In the genomic region with DNA sequence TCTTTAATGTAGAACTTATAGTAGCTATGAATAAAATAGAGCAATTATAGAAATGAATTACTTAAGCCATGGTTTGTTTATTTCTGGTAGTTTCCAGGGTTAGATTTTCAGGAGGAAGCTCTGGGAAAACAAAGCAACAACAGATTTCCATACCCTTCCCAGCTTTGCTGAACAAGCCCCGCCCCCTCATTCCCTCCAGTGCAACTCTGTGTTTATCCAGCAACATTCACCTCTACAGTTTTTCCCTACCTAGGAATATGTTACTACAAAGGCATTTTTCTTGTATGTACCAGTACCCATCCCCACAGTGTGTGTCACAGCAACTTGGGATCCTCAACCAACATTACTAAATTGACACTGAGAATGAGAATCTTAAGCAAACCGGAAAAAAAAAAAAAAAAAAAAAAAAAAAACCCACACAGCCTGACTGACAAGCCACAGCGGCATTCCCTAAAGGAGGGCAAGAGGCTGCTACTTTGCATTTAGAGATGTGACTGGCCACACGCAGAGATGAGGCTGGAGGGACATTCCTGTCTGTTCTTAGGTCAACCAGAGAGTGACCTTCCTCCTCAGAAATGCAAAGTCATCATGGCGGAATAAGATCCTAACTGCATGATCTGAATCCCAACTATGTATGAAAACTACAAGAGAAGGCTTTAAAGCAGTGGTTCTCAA, we compare ENCODE assay signal across 10 mouse cellular contexts.
DNase-seq lines count a peak whose midpoint lies in the region; ATAC-seq and TF ChIP-seq lines count a peak whose summit lies in the region.
"Had no signal": no experiment of that assay in that cellular context is flagged by ENCODE, and none has a peak within 500 bp of the region (broad histone marks: within the 10 kb centered on the region; RNA-seq: fewer than 3 reads in every experiment).

No protein-coding gene starts in this region.

- no peaks in the 10 kb centered on the region for H3K27me3 ChIP-seq in hindbrain, embryonic 11.5 days (ENCODE audit: control insufficient read depth, insufficient read depth, low read length)
- no peaks in the 10 kb centered on the region for H3K27me3 ChIP-seq in myocyte (ENCODE audit: control insufficient read depth, insufficient read depth, insufficient read length)
- H3K27me3 ChIP-seq: heart, embryonic 15.5 days had no signal

- ATAC-seq in hindbrain, embryonic 11.5 days (ENCODE audit: low FRiP score): peak; percentile 62; the same call in 1 of the 2 replicates
- no peak for ATAC-seq in cerebellum, adult (ENCODE audit: insufficient number of reproducible peaks, low FRiP score, low TSS enrichment)

- 8% methylated on average over 5 of the region's 5 CpGs for WGBS in hindbrain, embryonic 11.5 days

- DNase-seq in kidney, postnatal 4 days: peak; percentile 18 to 39
- DNase-seq in kidney, adult 9 months: no peak
- DNase-seq in adipocyte (ENCODE audit: low spot score): peak; percentile 19
- peak; percentile 60 for DNase-seq in hindbrain, embryonic 11.5 days (ENCODE audit: low spot score)
- no peak for DNase-seq in frontal cortex, postnatal 36 days (ENCODE audit: low spot score in 2 of 2)
- DNase-seq in right cerebral cortex, postnatal 36 days (ENCODE audit: low spot score in 2 of 2): no peak
- DNase-seq: cerebellum, adult 8-10 months had no signal

- H3K4me2 ChIP-seq in hindbrain, embryonic 11.5 days (replicated peaks; ENCODE audit: low read depth, low read length): no peak overlapping the region
- peak overlapping the region; percentile 47 for H3K4me2 ChIP-seq in myocyte (ENCODE audit: low read depth)

- H3K4me1 ChIP-seq in hindbrain, embryonic 11.5 days (replicated peaks; ENCODE audit: control insufficient read depth, insufficient read depth, low read length): no peaks in the 10 kb centered on the region

- no peak for TF ChIP-seq POLR2A in myocyte (IDR thresholded peaks at IDR 0.05; ENCODE audit: insufficient read length, low read depth)

- H3K79me2 ChIP-seq in myocyte (ENCODE audit: control insufficient read depth, insufficient read depth): no peaks in the 10 kb centered on the region

- no peak overlapping the region for H3K4me3 ChIP-seq in hindbrain, embryonic 11.5 days (ENCODE audit: low read depth, low read length)
- H3K4me3 ChIP-seq in myocyte: no peak overlapping the region

- H3K27ac ChIP-seq in hindbrain, embryonic 11.5 days (ENCODE audit: low read depth, low read length): no peak overlapping the region

- no peaks in the 10 kb centered on the region for H3K9me3 ChIP-seq in hindbrain, embryonic 11.5 days (ENCODE audit: control insufficient read depth, low read length)
- H3K9me3 ChIP-seq: heart, embryonic 15.5 days had no signal

- no peaks in the 10 kb centered on the region for H3K36me3 ChIP-seq in hindbrain, embryonic 11.5 days (ENCODE audit: control insufficient read depth, insufficient read depth, low read length)
- H3K36me3 ChIP-seq in myocyte (ENCODE audit: control insufficient read depth, insufficient read depth): no peaks in the 10 kb centered on the region
- H3K36me3 ChIP-seq: heart, embryonic 15.5 days had no signal

- H3ac ChIP-seq in myocyte (ENCODE audit: control insufficient read depth, insufficient read length): no peak overlapping the region

- H3K9ac ChIP-seq in hindbrain, embryonic 11.5 days (ENCODE audit: low read depth, low read length): no peak overlapping the region
- H3K9ac ChIP-seq: heart, embryonic 15.5 days had no signal

TF ChIP-seq in myocyte, 11 proteins besides CTCF, POLR2A, EP300 and RAD21:
- TF ChIP-seq USF1 (IDR thresholded peaks at IDR 0.05; ENCODE audit: low read depth): no peak
- TF ChIP-seq MYOG (IDR thresholded peaks at IDR 0.05; ENCODE audit: control insufficient read depth in 1 of 3, insufficient read depth in 1 of 3, insufficient read length in 2 of 3, low read depth in 2 of 3): no peak
- TF ChIP-seq TCF3 (IDR thresholded peaks at IDR 0.05; ENCODE audit: insufficient read length, low read depth): no peak
- no peak for TF ChIP-seq SRF (IDR thresholded peaks at IDR 0.05; ENCODE audit: control insufficient read depth, insufficient read length, low read depth)
- TF ChIP-seq REST (IDR thresholded peaks at IDR 0.05; ENCODE audit: insufficient read depth, insufficient read length): no peak
- no peak for TF ChIP-seq E2F4 (IDR thresholded peaks at IDR 0.05; ENCODE audit: insufficient read depth)
- no peak for TF ChIP-seq MYOD1 (IDR thresholded peaks at IDR 0.05; ENCODE audit: control insufficient read depth in 1 of 3, insufficient read length in 2 of 3, low read depth in 2 of 3)
- TF ChIP-seq CEBPB (IDR thresholded peaks at IDR 0.05; ENCODE audit: insufficient read depth, poor library complexity, severe bottlenecking): no peak
- no peak for TF ChIP-seq MAX (IDR thresholded peaks at IDR 0.05; ENCODE audit: low read depth)
- no peak for TF ChIP-seq POLR2AphosphoS2 (IDR thresholded peaks at IDR 0.05; ENCODE audit: insufficient read length, low read depth)
- TF ChIP-seq TCF12 (IDR thresholded peaks at IDR 0.05; ENCODE audit: insufficient read depth, poor library complexity, severe bottlenecking): no peak

Comparison
In these comparisons a context has a peak if more than half of its experiments do, and no peak if none do; other contexts are left out.
1. DNase-seq: peak in kidney, postnatal 4 days (2 of 2), adipocyte (single experiment) and hindbrain, embryonic 11.5 days (single experiment); none in kidney, adult 9 months (single experiment), frontal cortex, postnatal 36 days (0 of 2) and right cerebral cortex, postnatal 36 days (0 of 2).